Mouse (Mus musculus): ENCODE results near the gene Fam160b1. TPM values are rescaled to one million over a fixed set of nuclear protein-coding genes. Genes with fewer than 3 reads are reported as not detected.

Fam160b1 gene
- 3.1 and 6.1 TPM in 2 replicates for polyA plus RNA-seq (2012; ENCODE audit: low replicate concordance)

GRCm38 (mm10) chr19:57360341-57361130, at the start of gene Fam160b1:
Gene Fam160b1, plus strand, starts transcription at chr19:57360680.

GRCm38 (mm10) chr19:57314346-57315012, 46.0 kb upstream of the Fam160b1 start, which contains the start of gene Ablim1:
Gene Ablim1, minus strand, starts transcription at chr19:57314919.

Other genes with a start within 250 kb of the Fam160b1 start
- gene Ablim1, start 45.8 kb upstream of the Fam160b1 start, polyA plus RNA-seq (2012; ENCODE audit: low replicate concordance) = 6.3 and 9.2 TPM in 2 replicates
- gene Trub1, start 92.2 kb downstream of the Fam160b1 start, polyA plus RNA-seq (2012; ENCODE audit: low replicate concordance) = 9.4 and 15.7 TPM in 2 replicates

Measured in leukemia stem cell, adult 10-12 weeks (primary cell).